Mouse (Mus musculus): ENCODE data around the gene Lrp10.

- TF ChIP-seq CTCF (IDR thresholded peaks at IDR 0.05; ENCODE audit: low read depth) (no peak), EP300 (optimal IDR thresholded peaks at IDR 0.05) (no peak)
Observed at GRCm38 (mm10) chr14:54425540-54425939, 38.4 kb upstream of the Lrp10 start.
